Mouse (Mus musculus) layer of hippocampus, adult 8-10 months (tissue): ENCODE results near the gene Mapk8. TPM values are rescaled to one million over a fixed set of nuclear protein-coding genes. Genes with fewer than 3 reads are reported as not detected.

Experiments used
- DNase-seq, 2 experiments: peaks; one replicate each; pipeline ENCODE4 v3.0.0; 2022; ENCODE audit warnings: low spot score in 2 of 2
- total RNA-seq, 4 experiments: library from RNA; stranded (reverse); gene quantifications; 2 replicates each; pipeline ENCODE4 v1.2.4; 2022

The Mapk8 gene
- total RNA-seq, 4 experiments from 2014 or later = 75.6 to 93.1 (median 84.1) TPM

DNA sequence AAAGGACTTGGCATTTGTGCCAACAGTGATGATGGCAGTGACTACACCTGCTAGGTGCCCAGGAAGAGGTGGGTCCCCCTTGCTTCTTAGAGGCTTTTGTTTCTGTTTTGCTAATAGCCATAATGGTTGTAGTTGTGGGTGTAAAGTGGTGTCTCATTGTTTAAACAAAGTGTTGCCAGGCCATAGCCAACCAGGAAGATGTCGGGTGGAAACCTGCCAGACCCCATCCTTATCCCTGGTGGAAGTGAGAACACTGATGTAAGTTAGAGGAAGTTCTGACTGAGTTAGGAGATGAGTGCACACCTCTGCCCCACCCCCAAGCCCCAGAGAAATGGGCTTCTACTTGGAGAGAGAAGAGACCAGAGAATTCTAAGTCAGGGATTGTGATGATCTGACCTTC lies 98.8 kb downstream of the Mapk8 start:
- no peak for DNase-seq

DNA sequence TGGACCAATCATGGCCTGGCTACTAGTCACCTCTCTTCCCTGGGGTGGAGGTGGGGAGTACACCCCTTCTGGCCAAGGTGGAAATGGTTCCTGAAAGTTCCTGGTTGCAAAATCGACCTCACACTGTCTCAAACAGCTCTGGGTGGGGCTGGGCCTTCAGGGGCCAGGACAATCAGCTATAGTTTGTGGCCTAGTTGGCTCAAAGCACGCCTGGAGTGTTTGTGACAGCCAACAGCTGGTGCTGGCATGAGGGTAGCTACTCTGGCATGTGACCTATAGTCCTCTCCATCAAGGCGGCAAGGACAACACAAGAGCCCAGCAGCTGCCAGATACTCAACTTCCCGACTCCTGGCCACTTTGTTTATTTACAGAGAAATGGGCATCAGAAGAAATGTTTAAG lies 99.2 kb downstream of the Mapk8 start:
- DNase-seq = no peak

DNA sequence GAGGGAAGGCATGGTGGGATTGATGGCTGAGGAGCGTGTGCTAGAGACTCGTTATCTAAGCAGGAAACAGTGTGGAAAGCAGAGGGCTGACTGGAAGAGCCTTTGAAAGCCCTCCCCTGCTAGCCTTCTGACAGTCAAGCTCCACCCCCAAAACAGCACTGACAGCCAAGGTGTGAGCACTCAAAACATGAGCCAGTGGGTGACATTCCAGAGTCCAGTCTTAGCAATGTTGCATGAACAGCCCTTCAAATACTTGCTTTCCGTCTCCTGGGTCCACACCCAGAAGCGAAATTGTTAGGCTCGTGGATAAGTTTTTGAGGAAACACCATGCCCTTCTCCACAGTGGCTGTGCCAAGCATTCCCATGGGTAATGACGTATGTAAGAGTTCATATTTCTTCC lies 100.4 kb downstream of the Mapk8 start:
- DNase-seq = no peak

DNA sequence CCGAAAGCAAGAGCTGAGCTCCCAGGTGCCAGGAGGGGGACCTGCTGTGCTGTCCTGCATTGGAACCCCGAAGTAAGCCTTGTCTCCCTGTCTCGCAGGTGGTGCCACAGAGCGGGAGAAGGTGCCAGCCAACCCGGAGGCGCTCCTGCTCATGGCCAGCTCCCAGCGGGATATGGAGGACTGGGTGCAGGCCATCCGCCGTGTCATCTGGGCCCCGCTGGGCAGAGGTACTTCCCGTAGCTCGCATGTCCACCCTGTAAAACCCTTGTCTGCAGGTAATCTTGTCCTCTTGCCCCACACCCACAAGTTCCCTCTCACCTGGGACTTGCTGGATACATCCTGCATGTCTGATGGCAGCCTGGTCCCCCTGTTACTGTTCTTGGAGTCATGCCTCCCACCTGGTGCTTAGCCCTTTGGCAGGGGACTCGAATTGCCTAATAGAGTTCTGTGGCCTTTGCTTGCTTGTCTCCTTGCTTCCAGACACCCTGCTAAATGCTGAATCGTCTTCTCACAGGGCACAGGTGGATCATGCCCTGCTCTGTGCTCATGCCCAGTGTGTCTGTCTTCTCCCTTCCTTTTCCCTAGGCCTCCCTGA lies 103.7 kb downstream of the Mapk8 start:
- DNase-seq = no peak

DNA sequence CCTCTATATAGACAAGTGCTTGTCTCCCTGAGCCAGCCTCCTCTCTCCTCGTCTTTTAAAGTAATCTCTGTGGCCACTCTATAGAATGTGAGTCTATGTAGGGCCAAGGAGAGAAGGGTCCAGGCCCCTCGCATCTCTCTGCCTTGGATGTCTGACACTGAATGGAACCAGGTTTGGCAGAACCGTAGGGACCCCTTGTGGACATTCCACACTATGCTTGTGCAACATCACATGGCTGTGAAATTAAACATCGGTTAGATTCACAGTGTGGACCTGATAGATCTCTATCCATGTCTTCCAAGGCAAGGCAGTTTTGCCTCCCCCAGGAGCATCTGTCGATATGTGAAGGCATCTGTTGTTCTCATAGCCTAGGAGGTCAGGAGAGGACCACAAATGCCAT lies 108.3 kb downstream of the Mapk8 start:
- DNase-seq = no peak

DNA sequence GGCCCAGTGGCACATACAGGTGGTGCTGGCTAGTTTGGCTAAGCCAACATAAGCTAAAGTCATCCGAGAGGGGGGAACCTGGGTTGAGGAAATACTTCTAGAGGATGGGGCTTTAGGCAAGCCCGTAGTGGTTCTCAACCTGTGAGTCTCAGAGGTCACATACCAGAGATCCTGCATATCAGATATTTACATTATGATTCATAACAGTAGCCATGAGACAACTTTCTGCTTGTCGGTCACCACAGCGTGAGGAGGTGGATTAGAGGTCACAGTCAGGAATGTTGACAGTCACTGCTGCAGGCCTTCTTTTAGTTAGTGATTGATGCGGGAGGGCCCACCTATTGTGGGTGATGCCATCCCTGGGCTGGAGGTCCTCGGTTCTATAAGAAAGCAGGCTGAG lies 111.2 kb downstream of the Mapk8 start:
- no peak for DNase-seq

DNA sequence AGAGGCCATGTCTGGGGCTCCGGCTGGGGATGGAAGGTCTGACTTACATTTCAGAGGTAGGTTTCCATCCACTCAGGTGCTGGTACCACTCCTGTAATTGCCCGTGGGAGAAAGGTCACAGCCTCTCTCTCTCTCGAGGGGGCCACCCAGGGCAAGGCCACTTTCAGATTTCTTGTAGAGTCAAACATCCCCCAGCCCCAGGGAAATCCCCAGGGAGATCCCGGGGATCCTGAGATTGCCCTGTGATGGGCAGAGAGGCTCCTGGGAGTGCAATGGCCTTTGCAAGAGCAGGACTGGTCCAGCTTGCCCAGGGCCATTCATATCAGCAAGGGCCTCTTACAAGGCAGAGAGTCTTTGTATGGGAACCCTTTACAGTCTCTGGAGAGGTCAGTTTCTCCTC lies 112.6 kb downstream of the Mapk8 start:
- no peak for DNase-seq

DNA sequence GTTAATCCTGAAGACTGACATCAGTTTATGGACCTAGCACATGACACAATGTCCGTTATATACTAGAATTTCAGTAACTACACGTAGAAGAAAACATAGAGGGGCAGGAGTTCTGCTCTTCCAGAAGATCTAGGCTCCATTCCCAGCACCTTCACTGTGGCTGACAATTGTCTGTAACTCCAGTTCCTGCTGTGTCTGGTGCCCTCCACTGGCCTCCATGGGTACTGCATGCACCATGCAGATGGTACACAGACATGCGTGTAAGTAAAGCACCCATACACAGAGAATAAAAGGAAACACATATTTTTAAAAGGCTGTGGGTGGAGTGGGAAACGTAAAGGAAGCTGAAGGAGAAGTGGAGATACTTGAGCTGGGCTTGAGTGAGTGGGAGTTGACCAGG lies 113.1 kb downstream of the Mapk8 start:
- DNase-seq = no peak

DNA sequence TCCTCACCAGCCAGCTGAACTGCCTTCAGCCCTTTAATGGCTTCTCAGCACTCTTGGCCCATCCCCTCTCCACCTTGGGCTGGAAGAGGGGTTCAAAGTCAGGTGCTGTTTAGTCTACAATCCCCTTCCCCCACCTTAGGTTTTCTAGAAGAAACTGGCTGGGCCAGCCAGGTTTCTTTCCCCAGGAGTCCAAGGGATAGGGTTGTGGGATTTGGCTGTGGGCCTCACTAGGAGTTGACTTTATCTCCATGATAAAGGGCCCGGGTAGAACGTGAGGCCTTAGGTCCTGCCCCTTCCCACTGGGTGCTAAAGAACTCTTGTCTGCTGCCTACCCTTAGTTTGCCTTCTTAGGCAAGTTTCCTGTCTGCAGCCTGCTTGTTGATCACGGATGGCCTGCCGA lies 115.3 kb downstream of the Mapk8 start:
- no peak for DNase-seq

DNA sequence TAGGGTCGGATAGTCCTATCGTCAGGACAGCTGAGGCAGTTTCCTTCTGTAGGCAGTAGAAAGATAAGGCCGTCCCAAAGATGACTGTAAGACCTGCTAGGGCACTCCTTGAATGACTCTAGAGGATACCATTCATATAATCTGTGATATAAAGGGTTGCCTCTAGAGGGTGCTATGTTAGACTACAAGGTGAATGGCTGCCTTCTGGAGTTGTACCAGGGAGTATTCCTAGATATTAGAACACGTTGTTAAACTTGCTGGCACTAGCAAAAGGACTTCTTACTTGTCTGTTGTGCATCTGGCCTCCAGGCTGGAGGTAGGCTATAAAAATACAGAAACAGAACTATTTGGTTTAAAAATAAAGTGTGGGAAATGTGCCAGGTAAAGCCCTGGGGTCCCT lies 116.0 kb downstream of the Mapk8 start:
- no peak for DNase-seq

DNA sequence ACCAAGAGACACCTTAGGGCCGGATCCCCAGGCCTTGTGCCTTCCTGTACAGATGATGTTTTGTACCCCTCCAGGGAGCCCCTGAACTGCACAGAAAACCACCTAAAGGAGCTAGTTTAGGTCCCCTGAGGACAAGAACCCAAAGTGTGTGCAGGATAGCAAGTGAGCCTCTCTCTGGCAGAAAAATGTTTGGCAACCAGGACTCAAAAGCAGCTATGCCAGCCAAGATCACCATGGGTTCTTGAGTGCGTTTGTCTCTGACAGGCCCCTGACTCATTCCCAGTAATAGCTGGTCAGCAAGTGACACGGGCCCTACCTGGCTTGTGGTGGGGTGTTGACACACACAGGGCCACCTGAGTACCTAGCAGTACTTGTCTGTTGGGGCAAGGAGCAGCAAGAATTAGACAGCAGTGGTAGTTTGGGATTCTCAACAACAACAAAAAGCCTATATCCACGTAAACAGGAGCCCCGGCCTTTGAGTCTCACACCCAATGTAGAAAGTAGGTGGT lies 117.6 kb downstream of the Mapk8 start:
- DNase-seq = no peak

DNA sequence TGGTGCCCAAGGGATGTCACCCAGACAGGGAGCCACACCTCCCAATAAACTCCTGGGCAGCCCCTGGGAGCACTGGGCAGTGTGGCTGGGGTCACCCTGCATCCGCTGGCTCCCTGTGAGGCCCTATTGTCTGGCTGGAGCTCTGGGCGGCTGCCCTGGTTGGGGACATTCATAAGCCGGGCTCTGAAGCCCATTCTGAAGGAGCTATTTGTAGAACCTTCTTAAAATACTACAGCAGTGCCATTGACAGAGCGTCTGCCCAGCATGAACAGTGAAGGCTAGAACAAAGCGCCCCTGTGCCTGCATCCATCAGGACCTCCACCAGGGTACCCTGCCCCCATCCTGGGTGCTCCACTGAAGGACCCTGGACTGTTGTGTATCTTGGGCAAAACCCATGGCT lies 118.6 kb downstream of the Mapk8 start:
- peak; percentile 26 to 46 for DNase-seq

Other genes starting within 250 kb of the Mapk8 start
- gene Arhgap22, start 233.1 kb downstream of the Mapk8 start, total RNA-seq = 10 to 100 TPM in 3 of 4 experiments, 1 to 10 TPM in 1; 9.9 to 16.9 (median 12.6) TPM
- 1 to 10 TPM in 2 of 4 experiments, under 1 TPM in 2; 0.31 to 1.7 (median 0.73) TPM for gene Frmpd2, start 24.5 kb upstream of the Mapk8 start, total RNA-seq
- 1 to 10 TPM in 1 of 4 experiments, under 1 TPM in 3; 0.61 to 1.3 (median 0.86) TPM for gene Ptpn20, start 142.0 kb upstream of the Mapk8 start, total RNA-seq